Comparison of ENCODE assay signal across 8 mouse cellular contexts in genomic region chr12:99964301-99965202, GRCm38 (mm10). TPM values are rescaled to one million over a fixed set of nuclear protein-coding genes. Genes with fewer than 3 reads are reported as not detected.
A peak's percentile ranks its signal among the peaks of the same experiment; 100 is the strongest.
DNase-seq lines count a peak whose midpoint lies in the region; ATAC-seq and TF ChIP-seq lines count a peak whose summit lies in the region.

Gene Kcnk13 (plus strand): TSS chr12:99964499.

- peak within 1 kb of the TSS; percentile 31 for H3K9ac ChIP-seq in forebrain, embryonic 12.5 days
- H3K9ac ChIP-seq in neural tube, embryonic 14.5 days (replicated peaks; ENCODE audit: low read depth, low read length) = peak within 1 kb of the TSS; percentile 47; the same call in 1 of the 2 replicates

- peak; percentile 47 for DNase-seq in c-Kit-positive CD71-positive TER-119-negative erythroid progenitor cells, embryonic 14.5 days (ENCODE audit: low read depth)
- peak; percentile 69 to 73 for DNase-seq in heart, postnatal 14 days
- peak; percentile 22 for DNase-seq in large intestine, adult 2 months (ENCODE audit: low read depth, low spot score)
- peak; percentile 60 to 67 for DNase-seq in lung, adult 18-20 months
- DNase-seq in testis, postnatal 14 days (ENCODE audit: low spot score) = peak; percentile 68

- H3K4me2 ChIP-seq in forebrain, embryonic 12.5 days = peak within 1 kb of the TSS; percentile 97
- peak within 1 kb of the TSS; percentile 96 for H3K4me2 ChIP-seq in neural tube, embryonic 14.5 days (ENCODE audit: low read depth, low read length)

- intact Hi-C loops in heart, postnatal 14 days (cut with DNase I) = loop anchor here (2.0 to 5.0 kb wide), 3 partner anchors 62 to 882 kb away; no protein-coding TSS in a partner anchor

- peak; percentile 61 for TF ChIP-seq CTCF in E14TG2a.4 (conservative IDR thresholded peaks at IDR 0.05; ENCODE audit: low read length)

- 1% methylated on average over 39 of the region's 39 CpGs for WGBS in forebrain, embryonic 12.5 days
- WGBS in large intestine, adult 2 months = 2% methylated on average over 39 of the region's 39 CpGs
- 2% methylated on average over 38 of the region's 39 CpGs for WGBS in neural tube, embryonic 14.5 days

- H3K27me3 ChIP-seq in E14TG2a.4 (ENCODE audit: insufficient read depth, low read length) = peaks cover 84% of the 10 kb centered on the region
- peaks cover 72% of the 10 kb centered on the region for H3K27me3 ChIP-seq in forebrain, embryonic 12.5 days
- peaks cover 50% of the 10 kb centered on the region for H3K27me3 ChIP-seq in neural tube, embryonic 14.5 days (ENCODE audit: control insufficient read depth, insufficient read depth, low read length)

- H3K27ac ChIP-seq in forebrain, embryonic 12.5 days = no peak within 1 kb of the TSS
- H3K27ac ChIP-seq in neural tube, embryonic 14.5 days (ENCODE audit: low read depth, low read length) = no peak within 1 kb of the TSS

- H3K9me3 ChIP-seq in E14TG2a.4 (ENCODE audit: low read length) = no peaks in the 10 kb centered on the region
- H3K9me3 ChIP-seq in forebrain, embryonic 12.5 days = no peaks in the 10 kb centered on the region
- H3K9me3 ChIP-seq in neural tube, embryonic 14.5 days (ENCODE audit: control insufficient read depth, low read length) = no peaks in the 10 kb centered on the region

- H3K36me3 ChIP-seq in E14TG2a.4 (ENCODE audit: insufficient read depth, low read length) = no peaks in the 10 kb centered on the region
- H3K36me3 ChIP-seq in forebrain, embryonic 12.5 days (replicated peaks) = no peaks in the 10 kb centered on the region
- no peaks in the 10 kb centered on the region for H3K36me3 ChIP-seq in neural tube, embryonic 14.5 days (ENCODE audit: control insufficient read depth, insufficient read depth, low read length)

- peak within 1 kb of the TSS; percentile 76 for H3K4me3 ChIP-seq in E14TG2a.4 (replicated peaks; ENCODE audit: low read length)
- H3K4me3 ChIP-seq in forebrain, embryonic 12.5 days (replicated peaks) = peak within 1 kb of the TSS; percentile 56
- H3K4me3 ChIP-seq in neural tube, embryonic 14.5 days (ENCODE audit: low read depth, low read length) = peak within 1 kb of the TSS; percentile 52

- ATAC-seq in forebrain, embryonic 12.5 days (ENCODE audit: low FRiP score) = peak; percentile 63; the same call in 1 of the 2 replicates
- peak; percentile 64; the same call in 1 of the 2 replicates for ATAC-seq in neural tube, embryonic 14.5 days (ENCODE audit: low read depth)

- peaks cover 36% of the 10 kb centered on the region for H3K4me1 ChIP-seq in E14TG2a.4 (replicated peaks; ENCODE audit: low read depth, low read length)
- peaks cover 39% of the 10 kb centered on the region for H3K4me1 ChIP-seq in forebrain, embryonic 12.5 days
- peaks cover 15% of the 10 kb centered on the region; the same call in 1 of the 2 replicates for H3K4me1 ChIP-seq in neural tube, embryonic 14.5 days (ENCODE audit: control insufficient read depth, insufficient read depth, low read length)

RNA-seq across cellular contexts. Expression of gene Kcnk13, which starts in this region (rescaled TPM):
- 0.31 and 0.42 TPM in 2 replicates for polyA plus RNA-seq in forebrain, embryonic 12.5 days (2016; fragmentation: Nextera tagmentation; extraction: Ambion mirVana)
- under 1 TPM; 0.50 to 0.63 TPM for total RNA-seq in heart, postnatal 14 days (2021)
- polyA plus RNA-seq in large intestine, adult 2 months (2012; rRNA removed) = 0.27 and 0.43 TPM in 2 replicates
- polyA plus RNA-seq in neural tube, embryonic 14.5 days (2014; fragmentation: Nextera tagmentation; extraction: Ambion mirVana) = 0.40 and 0.55 TPM in 2 replicates

Comparison
In these comparisons a context has a peak if more than half of its experiments do, and no peak if none do; other contexts are left out.
1. Peak in ATAC-seq, H3K4me3 ChIP-seq, H3K9ac ChIP-seq and H3K4me2 ChIP-seq in forebrain, embryonic 12.5 days; RNA of the gene not detected or under 1 TPM.
2. Peak in DNase-seq in heart, postnatal 14 days; RNA of the gene not detected or under 1 TPM.
3. Peak in DNase-seq in large intestine, adult 2 months; RNA of the gene not detected or under 1 TPM.
4. Peak in ATAC-seq, H3K4me3 ChIP-seq, H3K9ac ChIP-seq and H3K4me2 ChIP-seq in neural tube, embryonic 14.5 days; RNA of the gene not detected or under 1 TPM.